14 mouse cellular contexts compared by ENCODE assay signal in genomic region chr1:106647336-106647735, GRCm38 (mm10).
"Had no signal": no experiment of that assay in that cellular context is flagged by ENCODE, and none has a peak within 500 bp of the region (broad histone marks: within the 10 kb centered on the region; RNA-seq: fewer than 3 reads in every experiment).

No protein-coding gene starts in this region.

- DNase-seq: kidney, adult 8-10 months; kidney, postnatal 36 days; layer of hippocampus, adult 9-11 months; layer of hippocampus, postnatal 36 days; liver, embryonic 13.5 days; liver, postnatal 0 days; lung, postnatal 14 days; midbrain, embryonic 14.5 days; thymus, adult 2 months; thymus, postnatal 25 days had no signal

- H3K4me3 ChIP-seq: limb, embryonic 15.5 days; liver, embryonic 13.5 days; lung, embryonic 15.5 days; myocyte; neural tube, embryonic 13.5 days had no signal

- H3K4me2 ChIP-seq: limb, embryonic 15.5 days; liver, embryonic 13.5 days; lung, embryonic 15.5 days; neural tube, embryonic 13.5 days had no signal

- H3K4me1 ChIP-seq: limb, embryonic 15.5 days; lung, embryonic 15.5 days had no signal

- H3K27me3 ChIP-seq: limb, embryonic 15.5 days; liver, embryonic 13.5 days; lung, embryonic 15.5 days; neural tube, embryonic 13.5 days had no signal

- H3K36me3 ChIP-seq: limb, embryonic 15.5 days; liver, embryonic 13.5 days; lung, embryonic 15.5 days; neural tube, embryonic 13.5 days had no signal

- H3K27ac ChIP-seq: limb, embryonic 15.5 days; liver, embryonic 13.5 days; lung, embryonic 15.5 days; neural tube, embryonic 13.5 days had no signal

- H3K9me3 ChIP-seq: limb, embryonic 15.5 days; liver, embryonic 13.5 days; lung, embryonic 15.5 days; neural tube, embryonic 13.5 days had no signal

- H3K9ac ChIP-seq: limb, embryonic 15.5 days; liver, embryonic 13.5 days; liver, postnatal 0 days; lung, embryonic 15.5 days; neural tube, embryonic 13.5 days had no signal

- ATAC-seq: liver, postnatal 0 days had no signal
